Mouse (Mus musculus): ENCODE measurements around the gene Spcs2.

- no peak for TF ChIP-seq TAL1 (IDR thresholded peaks at IDR 0.05; ENCODE audit: low read length)
- no peak for TF ChIP-seq GATA1 (IDR thresholded peaks at IDR 0.05; ENCODE audit: low read length)
These were observed 28.2 kb upstream of the Spcs2 start for GRCm38 (mm10) chr7:99891471-99891870.
